Mouse (Mus musculus) frontal cortex, postnatal 14 days (tissue): ENCODE measurements around the gene Nab2.

ENCODE experiments used
- DNase-seq, 2 experiments: peaks; one replicate each; pipeline ENCODE4 v3.0.0; 2022; ENCODE audit warnings: low spot score in 2 of 2

Gene Nab2

GRCm38 (mm10) chr10:127668093-127669050 lies at the start of gene Nab2:
Gene Nab2 (minus strand): TSS chr10:127668568.
- peak in 1 of 2 experiments; percentile 56 for DNase-seq

- no peak for DNase-seq
Measured at GRCm38 (mm10) chr10:127712736-127713135, 44.4 kb upstream of the Nab2 start.

- DNase-seq = no peak
Measured at GRCm38 (mm10) chr10:127710331-127710730, 42.0 kb upstream of the Nab2 start.

GRCm38 (mm10) chr10:127708850-127709370 lies 40.5 kb upstream of the Nab2 start:
- DNase-seq = no peak

- no peak for DNase-seq
Measured at GRCm38 (mm10) chr10:127707721-127708120, 39.4 kb upstream of the Nab2 start.

- no peak for DNase-seq
Measured at GRCm38 (mm10) chr10:127705783-127706182, 37.4 kb upstream of the Nab2 start.

- no peak for DNase-seq
Measured at GRCm38 (mm10) chr10:127704766-127705220, 36.4 kb upstream of the Nab2 start, which contains the start of gene Myo1a. Gene Myo1a (plus strand): TSS chr10:127705170.

- no peak for DNase-seq
Measured at GRCm38 (mm10) chr10:127704293-127704692, 35.9 kb upstream of the Nab2 start.

- DNase-seq = no peak
Measured at GRCm38 (mm10) chr10:127703299-127703698, 34.9 kb upstream of the Nab2 start.

GRCm38 (mm10) chr10:127698966-127699365 lies 30.6 kb upstream of the Nab2 start:
- DNase-seq = no peak

GRCm38 (mm10) chr10:127695775-127696174 lies 27.4 kb upstream of the Nab2 start:
- no peak for DNase-seq

- no peak for DNase-seq
Measured at GRCm38 (mm10) chr10:127694636-127695035, 26.3 kb upstream of the Nab2 start.

GRCm38 (mm10) chr10:127691053-127691452 lies 22.7 kb upstream of the Nab2 start:
- DNase-seq = no peak

- DNase-seq = no peak
Measured at GRCm38 (mm10) chr10:127682886-127683285, 14.5 kb upstream of the Nab2 start.

GRCm38 (mm10) chr10:127679881-127680280 lies 11.5 kb upstream of the Nab2 start:
- no peak for DNase-seq

GRCm38 (mm10) chr10:127679208-127679607 lies 10.8 kb upstream of the Nab2 start:
- DNase-seq = no peak

GRCm38 (mm10) chr10:127677591-127678336 lies 9.4 kb upstream of the Nab2 start:
- DNase-seq = no peak

GRCm38 (mm10) chr10:127676691-127677548 lies 8.6 kb upstream of the Nab2 start:
- peak; percentile 87 to 92 for DNase-seq

GRCm38 (mm10) chr10:127675859-127676398 lies 7.6 kb upstream of the Nab2 start:
- no peak for DNase-seq

- peak; percentile 80 to 87 for DNase-seq
Measured at GRCm38 (mm10) chr10:127674794-127675522, 6.6 kb upstream of the Nab2 start.
